Mouse (Mus musculus) 416B (cell line): ENCODE measurements around the gene Slc7a4.
A peak's percentile ranks its signal among the peaks of the same experiment; 100 is the strongest.
"Not testable (repeated sequence)": the region's sequence is repeated elsewhere in the genome, so short reads cannot be mapped to it uniquely, and the experiment has no call there.

Experiments used
- DNase-seq: peaks from one replicate; pipeline ENCODE4 v3.0.0; 2011; ENCODE audit warnings: low read depth

Slc7a4 gene

GRCm38 (mm10) chr16:17561751-17562208, 21.2 kb downstream of the Slc7a4 start, which contains the start of gene P2rx6:
Gene P2rx6, plus strand, starts transcription at chr16:17561885.
- peak; percentile 69 for DNase-seq

- DNase-seq: no peak
Measured at GRCm38 (mm10) chr16:17561128-17561750, 21.8 kb downstream of the Slc7a4 start, which contains the start of gene Lrrc74b. Gene Lrrc74b, minus strand, starts transcription at chr16:17561247.

- DNase-seq: no peak
Measured at GRCm38 (mm10) chr16:17559396-17560027, 23.5 kb downstream of the Slc7a4 start.

- DNase-seq: no peak
Measured at GRCm38 (mm10) chr16:17558811-17559210, 24.2 kb downstream of the Slc7a4 start.

- peak; percentile 68 for DNase-seq
Measured at GRCm38 (mm10) chr16:17557947-17558480, 25.0 kb downstream of the Slc7a4 start.

GRCm38 (mm10) chr16:17556907-17557306, 26.1 kb downstream of the Slc7a4 start:
- DNase-seq: no peak

- no peak for DNase-seq
Measured at GRCm38 (mm10) chr16:17556180-17556579, 26.8 kb downstream of the Slc7a4 start.

- not testable (repeated sequence) for DNase-seq
Measured at GRCm38 (mm10) chr16:17554702-17555101, 28.3 kb downstream of the Slc7a4 start.

- peak; percentile 85 for DNase-seq
Measured at GRCm38 (mm10) chr16:17553910-17554685, 28.9 kb downstream of the Slc7a4 start.

- no peak for DNase-seq
Measured at GRCm38 (mm10) chr16:17552837-17553236, 30.2 kb downstream of the Slc7a4 start.

GRCm38 (mm10) chr16:17542632-17543031, 40.4 kb downstream of the Slc7a4 start:
- DNase-seq: peak; percentile 93

GRCm38 (mm10) chr16:17536584-17536983, 46.4 kb downstream of the Slc7a4 start:
- DNase-seq: no peak

GRCm38 (mm10) chr16:17532676-17533329, 50.2 kb downstream of the Slc7a4 start:
- DNase-seq: no peak

GRCm38 (mm10) chr16:17532271-17532670, 50.7 kb downstream of the Slc7a4 start:
- DNase-seq: peak; percentile 78

GRCm38 (mm10) chr16:17530640-17531288, 52.2 kb downstream of the Slc7a4 start, which contains the start of gene Thap7:
Gene Thap7, minus strand, starts transcription at chr16:17531136.
- DNase-seq: peak; percentile 97

GRCm38 (mm10) chr16:17529981-17530586, 52.9 kb downstream of the Slc7a4 start:
- no peak for DNase-seq

GRCm38 (mm10) chr16:17528276-17528675, 54.7 kb downstream of the Slc7a4 start:
- DNase-seq: no peak

- no peak for DNase-seq
Measured at GRCm38 (mm10) chr16:17527606-17528005, 55.4 kb downstream of the Slc7a4 start.

GRCm38 (mm10) chr16:17526223-17526622, 56.8 kb downstream of the Slc7a4 start:
- DNase-seq: no peak

- DNase-seq: no peak
Measured at GRCm38 (mm10) chr16:17525524-17525923, 57.5 kb downstream of the Slc7a4 start.

- no peak for DNase-seq
Measured at GRCm38 (mm10) chr16:17524156-17524555, 58.9 kb downstream of the Slc7a4 start.
